18 mouse cellular contexts compared by ENCODE assay signal in the genomic region with DNA sequence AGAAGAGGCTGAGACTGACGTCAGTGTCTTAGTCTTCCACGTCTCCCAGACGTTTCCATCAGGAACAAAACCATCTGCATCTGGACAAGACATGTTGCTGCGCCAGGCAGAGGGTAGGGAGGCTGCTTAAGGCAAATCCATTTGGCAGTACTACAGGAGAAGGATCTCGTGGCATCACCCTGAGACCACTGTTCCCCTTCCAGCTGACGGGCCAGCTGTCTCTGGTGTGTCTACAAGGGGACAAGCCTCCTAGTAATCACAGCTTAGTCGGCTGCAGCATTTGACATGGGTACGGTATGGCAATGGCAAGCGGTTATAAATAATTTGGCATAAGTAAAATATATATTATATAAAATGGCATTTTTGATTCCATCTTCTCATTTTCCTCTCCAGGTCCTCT.
"Had no signal": no experiment of that assay in that cellular context is flagged by ENCODE, and none has a peak within 500 bp of the region (broad histone marks: within the 10 kb centered on the region; RNA-seq: fewer than 3 reads in every experiment).

No protein-coding gene starts in this region.

- ATAC-seq: midbrain, embryonic 16.5 days had no signal

- H3K9me3 ChIP-seq: liver, embryonic 15.5 days; lung, embryonic 15.5 days; midbrain, embryonic 10.5 days; midbrain, embryonic 12.5 days; neural tube, embryonic 12.5 days had no signal

- DNase-seq: lung, adult 18-20 months; lung, postnatal 10 days; lung, postnatal 4 days; midbrain, embryonic 14.5 days; retina, postnatal 1 day; right cerebral cortex, adult 18-20 months; right cerebral cortex, postnatal 25 days; right cerebral cortex, postnatal 4 days; spleen, adult 18-20 months; thymus, adult 18-20 months; thymus, postnatal 14 days; thymus, postnatal 36 days had no signal

- H3K27me3 ChIP-seq: liver, embryonic 15.5 days; lung, embryonic 15.5 days; midbrain, embryonic 12.5 days; neural tube, embryonic 12.5 days had no signal

- H3K4me3 ChIP-seq: liver, embryonic 15.5 days; lung, embryonic 15.5 days; midbrain, embryonic 10.5 days; midbrain, embryonic 12.5 days; neural tube, embryonic 12.5 days had no signal

- H3K9ac ChIP-seq: liver, embryonic 15.5 days; lung, embryonic 15.5 days; midbrain, embryonic 12.5 days; neural tube, embryonic 12.5 days had no signal

- H3K27ac ChIP-seq: liver, embryonic 15.5 days; lung, embryonic 15.5 days; midbrain, embryonic 10.5 days; midbrain, embryonic 12.5 days; neural tube, embryonic 12.5 days had no signal

- H3K4me2 ChIP-seq: liver, embryonic 15.5 days; lung, embryonic 15.5 days; midbrain, embryonic 12.5 days; neural tube, embryonic 12.5 days had no signal

- H3K4me1 ChIP-seq: liver, embryonic 15.5 days; lung, embryonic 15.5 days; midbrain, embryonic 10.5 days; midbrain, embryonic 12.5 days; neural tube, embryonic 12.5 days had no signal
